Mouse (Mus musculus) lung, postnatal 0 days (tissue): ENCODE data around the gene Pdk2. TPM values are rescaled to one million over a fixed set of nuclear protein-coding genes. Genes with fewer than 3 reads are reported as not detected.
A peak's percentile ranks its signal among the peaks of the same experiment; 100 is the strongest.

Experiments
- ATAC-seq: fragments of 200-750 bp; cut with Nextera tagmentation; 2 replicates; pipeline ENCODE4 v1.8.0; 2017; ENCODE audit warnings: moderate library complexity
- DNase-seq: peaks from one replicate; pipeline ENCODE4 v3.0.0-alpha.2; 2016; ENCODE audit warnings: low spot score
- H3K27ac ChIP-seq: fragments of 300-500 bp; sonication (generic); 2 replicates; pipeline ENCODE4 v1.5.1; 2014; ENCODE audit warnings: antibody characterized with exemption, mild to moderate bottlenecking, low read length, mixed read lengths
- H3K27me3 ChIP-seq: fragments of 300-500 bp; sonication (generic); replicated peaks from 2 replicates; pipeline ENCODE4 v1.6.1; 2014; ENCODE audit warnings: low read length, mixed read lengths; ENCODE audit not compliant: insufficient read depth
- H3K36me3 ChIP-seq: fragments of 300-500 bp; sonication (generic); 2 replicates; pipeline ENCODE4 v1.6.1; 2014; ENCODE audit warnings: low read length, mixed read lengths; ENCODE audit not compliant: insufficient read depth
- H3K4me1 ChIP-seq: fragments of 300-500 bp; sonication (generic); 2 replicates; pipeline ENCODE4 v1.6.1; 2014; ENCODE audit warnings: antibody characterized with exemption, low read depth, low read length, mixed read lengths; ENCODE audit not compliant: insufficient read depth
- H3K4me2 ChIP-seq: fragments of 300-500 bp; sonication (generic); replicated peaks from 2 replicates; pipeline ENCODE4 v1.6.1; 2014; ENCODE audit warnings: low read depth, mild to moderate bottlenecking, low read length, moderate library complexity, mixed read lengths
- H3K4me3 ChIP-seq: fragments of 300-500 bp; sonication (generic); 2 replicates; pipeline ENCODE4 v1.5.1; 2014; ENCODE audit warnings: low read depth, low read length
- H3K9ac ChIP-seq: fragments of 300-500 bp; sonication (generic); replicated peaks from 2 replicates; pipeline ENCODE4 v1.6.1; 2014; ENCODE audit warnings: low read depth, mild to moderate bottlenecking
- H3K9me3 ChIP-seq: fragments of 300-500 bp; sonication (generic); 2 replicates; pipeline ENCODE4 v1.6.1; 2016; ENCODE audit warnings: low read length, mixed read lengths
- CTCF ChIP-seq: IDR thresholded peaks from 2 replicates; pipeline ENCODE4 v1.5.1; 2016; ENCODE audit warnings: antibody characterized with exemption, mild to moderate bottlenecking
- EP300 ChIP-seq: IDR thresholded peaks from 2 replicates; pipeline ENCODE4 v1.6.1; 2016; ENCODE audit warnings: antibody characterized with exemption, mild to moderate bottlenecking, control low read depth
- WGBS: fragments of 180-500 bp; shearing (Covaris S2); extraction: QIAGEN DNeasy Blood & Tissue Kit; methylation state at CpG from one replicate; pipeline ENCODE4 v1.1.7; 2014; 5-methylcytosine and 5-hydroxymethylcytosine counted together
- polyA plus RNA-seq: library from polyadenylated mRNA; unstranded; fragments of >200 nt; fragmentation: Nextera tagmentation; extraction: Ambion mirVana; gene quantifications from 2 replicates; pipeline ENCODE4 v1.2.1, GENCODE M21; 2015

Pdk2 gene
- polyA plus RNA-seq, 1 experiment from 2014 or later, result 51.1 TPM

- DNase-seq (peak; percentile 95), ATAC-seq (peak; percentile 67)
- Histone ChIP-seq H3K4me2 (peak overlapping the region; percentile 94), H3K27me3 (no peaks in the 10 kb centered on the region), H3K9me3 (no peaks in the 10 kb centered on the region), H3K4me3 (peak overlapping the region; percentile 47), H3K9ac (peak overlapping the region; percentile 16; the same call in 1 of the 2 replicates), H3K36me3 (no peaks in the 10 kb centered on the region), H3K27ac (peak overlapping the region; percentile 87), H3K4me1 (peaks cover 31% of the 10 kb centered on the region; the same call in 1 of the 2 replicates)
- TF ChIP-seq EP300, result peak; percentile 42; the same call in 1 of the 2 replicates
- peak; percentile 35 for TF ChIP-seq CTCF
- WGBS, result 1% methylated on average over 12 of the region's 12 CpGs
Measured at GRCm38 (mm10) chr11:94989562-94990017, 51.6 kb downstream of the Pdk2 start.

DNA sequence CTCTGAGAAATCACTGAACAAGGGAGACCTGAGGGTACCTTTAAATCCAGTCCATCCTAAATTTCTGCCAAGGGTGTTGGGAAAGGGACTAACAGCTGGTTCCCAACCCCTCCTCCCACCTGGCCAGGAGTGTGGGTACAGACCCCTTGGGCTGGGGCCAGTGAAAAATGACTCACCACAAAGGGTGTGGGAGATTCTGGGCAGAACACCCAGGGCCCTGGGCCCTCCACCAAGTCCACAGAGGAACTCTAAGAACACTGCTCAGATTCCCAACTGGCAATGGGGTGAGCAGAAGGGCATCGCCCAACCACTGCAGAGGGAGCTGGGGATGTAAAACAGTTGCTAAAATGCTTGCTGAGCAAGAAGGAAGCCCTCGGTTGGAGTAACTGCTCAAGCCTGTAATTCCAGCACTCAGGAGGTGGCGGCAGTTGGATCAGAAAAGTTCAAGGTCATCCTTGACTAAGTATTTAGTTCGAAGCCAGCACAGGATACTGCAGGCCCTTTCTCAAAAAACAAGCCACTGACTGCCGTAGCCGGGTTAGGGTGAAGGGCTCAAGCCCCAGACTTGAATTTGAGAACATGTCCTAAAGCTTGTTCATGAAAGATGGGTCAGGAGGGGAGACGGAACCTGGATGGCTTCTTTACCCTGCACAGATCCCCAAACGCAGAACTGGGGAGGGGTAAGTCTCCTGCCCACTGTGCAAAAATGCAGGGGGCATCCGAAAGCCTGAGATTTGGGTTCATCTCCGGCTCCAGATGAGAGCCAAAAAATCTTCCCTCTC, 52.2 kb downstream of the Pdk2 start:
- Histone ChIP-seq H3K9ac (peak overlapping the region; percentile 16; the same call in 1 of the 2 replicates), H3K4me1 (peaks cover 25% of the 10 kb centered on the region; the same call in 1 of the 2 replicates), H3K27ac (peak overlapping the region; percentile 87), H3K4me2 (peak overlapping the region; percentile 94), H3K9me3 (no peaks in the 10 kb centered on the region), H3K4me3 (peak overlapping the region; percentile 47), H3K36me3 (no peaks in the 10 kb centered on the region), H3K27me3 (no peaks in the 10 kb centered on the region)
- WGBS, result 15% methylated on average over 10 of the region's 10 CpGs
- TF ChIP-seq CTCF (no peak), EP300 (no peak)
- ATAC-seq (no peak), DNase-seq (no peak)

DNA sequence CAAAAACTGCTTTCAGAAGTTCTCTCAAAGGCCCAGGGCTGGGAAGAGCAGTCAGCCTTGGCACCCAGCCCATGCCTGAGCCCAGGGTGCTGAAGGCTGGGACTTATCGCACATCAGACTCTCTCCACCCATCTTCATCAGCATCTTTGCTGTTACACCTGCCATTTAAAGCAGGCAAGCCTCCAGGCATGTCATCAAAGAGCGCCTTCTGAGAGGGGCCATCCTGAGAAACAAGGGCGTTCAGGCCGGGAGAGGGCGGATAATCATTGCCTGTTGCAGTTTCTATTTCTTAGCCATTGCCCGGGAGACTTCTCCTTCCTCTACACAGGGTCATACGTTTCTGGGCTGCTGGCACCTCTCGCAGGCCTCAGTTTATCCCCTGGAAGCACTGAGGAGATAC, 53.3 kb downstream of the Pdk2 start:
- Histone ChIP-seq H3K9ac (no peak overlapping the region), H3K27ac (no peak overlapping the region), H3K4me3 (no peak overlapping the region), H3K4me1 (peaks cover 14% of the 10 kb centered on the region; the same call in 1 of the 2 replicates), H3K36me3 (no peaks in the 10 kb centered on the region), H3K27me3 (no peaks in the 10 kb centered on the region), H3K4me2 (no peak overlapping the region), H3K9me3 (no peaks in the 10 kb centered on the region)
- DNase-seq, result no peak
- ATAC-seq, result no peak
- no peak for TF ChIP-seq CTCF
- TF ChIP-seq EP300, result no peak
- WGBS, result 80% methylated on average over 8 of the region's 8 CpGs

DNA sequence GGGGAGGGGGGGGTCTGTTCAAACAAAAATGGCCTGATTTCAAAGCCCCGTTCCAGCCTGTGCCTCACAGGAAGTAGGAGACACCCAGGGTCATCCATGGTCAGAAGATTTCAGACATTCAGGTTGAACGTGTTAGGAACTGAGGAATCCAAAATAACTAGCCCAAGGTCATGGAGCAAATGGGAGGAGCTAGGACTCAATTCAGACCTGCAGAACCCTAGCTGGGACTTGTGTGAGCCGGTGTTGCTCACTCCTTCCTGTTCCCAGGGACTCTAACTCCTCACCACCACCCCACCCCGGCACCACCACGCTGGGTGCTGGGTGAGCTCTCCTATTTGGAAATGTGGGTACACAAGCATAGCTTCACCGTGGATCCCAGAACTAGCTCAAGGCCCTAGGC, 53.8 kb downstream of the Pdk2 start:
- no peak overlapping the region for H3K4me2 ChIP-seq
- H3K36me3 ChIP-seq, result no peaks in the 10 kb centered on the region
- peaks cover 14% of the 10 kb centered on the region; the same call in 1 of the 2 replicates for H3K4me1 ChIP-seq
- ATAC-seq (no peak), DNase-seq (no peak)
- H3K27ac ChIP-seq, result no peak overlapping the region
- H3K9ac ChIP-seq, result no peak overlapping the region
- H3K27me3 ChIP-seq, result no peaks in the 10 kb centered on the region
- no peak overlapping the region for H3K4me3 ChIP-seq
- no peak for TF ChIP-seq EP300
- no peaks in the 10 kb centered on the region for H3K9me3 ChIP-seq
- WGBS, result 31% methylated on average over 6 of the region's 6 CpGs

DNA sequence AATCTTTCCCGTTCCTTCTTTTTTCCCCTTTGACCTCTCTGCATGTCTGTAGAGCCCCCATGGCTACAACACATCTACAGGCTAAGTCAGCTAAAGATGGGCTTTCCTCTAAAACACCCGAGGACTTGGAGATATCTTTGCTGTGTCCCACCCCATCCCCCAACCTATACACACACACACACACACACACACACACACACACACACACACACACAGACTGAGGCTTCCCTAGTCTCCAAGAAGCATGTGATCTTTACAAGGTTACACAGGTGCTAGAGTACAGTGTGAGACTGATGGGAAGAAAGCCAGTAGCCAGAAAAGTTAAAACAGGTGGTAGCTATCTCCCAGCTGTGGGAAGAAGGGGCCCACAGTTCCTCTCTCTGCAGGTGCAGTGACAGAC, 54.7 kb downstream of the Pdk2 start:
- Histone ChIP-seq H3K4me2 (no peak overlapping the region), H3K4me1 (peaks cover 14% of the 10 kb centered on the region; the same call in 1 of the 2 replicates), H3K9ac (no peak overlapping the region), H3K9me3 (no peaks in the 10 kb centered on the region), H3K27ac (no peak overlapping the region), H3K27me3 (no peaks in the 10 kb centered on the region), H3K4me3 (no peak overlapping the region), H3K36me3 (no peaks in the 10 kb centered on the region)
- no peak for TF ChIP-seq CTCF
- no peak for TF ChIP-seq EP300
- 52% methylated on average over 2 of the region's 2 CpGs for WGBS
- DNase-seq (no peak), ATAC-seq (no peak)

- ATAC-seq, result no peak
- no peak overlapping the region for H3K27ac ChIP-seq
- 60% methylated on average over 5 of the region's 5 CpGs for WGBS
- DNase-seq, result no peak
- H3K9me3 ChIP-seq, result no peaks in the 10 kb centered on the region
- no peaks in the 10 kb centered on the region for H3K36me3 ChIP-seq
- H3K4me2 ChIP-seq, result no peak overlapping the region
- H3K4me1 ChIP-seq, result peaks cover 14% of the 10 kb centered on the region; the same call in 1 of the 2 replicates
- H3K4me3 ChIP-seq, result no peak overlapping the region
- TF ChIP-seq EP300 (no peak), CTCF (no peak)
- H3K9ac ChIP-seq, result no peak overlapping the region
- H3K27me3 ChIP-seq, result no peaks in the 10 kb centered on the region
Measured at GRCm38 (mm10) chr11:94985822-94986221, 55.3 kb downstream of the Pdk2 start.
